Mouse (Mus musculus): Measurements from ENCODE around the gene Gcgr. TPM values are rescaled to one million over a fixed set of nuclear protein-coding genes. Genes with fewer than 3 reads are reported as not detected.
A peak's percentile ranks its signal among the peaks of the same experiment; 100 is the strongest.

Gcgr gene
- polyA plus RNA-seq, 1 experiment: 1.3 TPM

GRCm38 (mm10) chr11:120576365-120576981, 46.0 kb downstream of the Gcgr start:
- TF ChIP-seq CTCF (IDR thresholded peaks at IDR 0.05; ENCODE audit: control insufficient read depth, insufficient read depth, low read length): no peak
- TF ChIP-seq POLR2A (IDR thresholded peaks at IDR 0.05; ENCODE audit: borderline replicate concordance, control insufficient read depth, low read depth, low read length): no peak
- 80% methylated on average over 3 of the region's 3 CpGs for WGBS
- H3K4me1 ChIP-seq (ENCODE audit: control insufficient read depth, insufficient read depth, low read length): peaks cover 4% of the 10 kb centered on the region
- no peak overlapping the region for H3K4me3 ChIP-seq (replicated peaks; ENCODE audit: control insufficient read depth, low read depth, low read length)
- no peak overlapping the region for H3K27ac ChIP-seq (ENCODE audit: control insufficient read depth, insufficient read depth, low read depth, low read length, poor library complexity)

DNA sequence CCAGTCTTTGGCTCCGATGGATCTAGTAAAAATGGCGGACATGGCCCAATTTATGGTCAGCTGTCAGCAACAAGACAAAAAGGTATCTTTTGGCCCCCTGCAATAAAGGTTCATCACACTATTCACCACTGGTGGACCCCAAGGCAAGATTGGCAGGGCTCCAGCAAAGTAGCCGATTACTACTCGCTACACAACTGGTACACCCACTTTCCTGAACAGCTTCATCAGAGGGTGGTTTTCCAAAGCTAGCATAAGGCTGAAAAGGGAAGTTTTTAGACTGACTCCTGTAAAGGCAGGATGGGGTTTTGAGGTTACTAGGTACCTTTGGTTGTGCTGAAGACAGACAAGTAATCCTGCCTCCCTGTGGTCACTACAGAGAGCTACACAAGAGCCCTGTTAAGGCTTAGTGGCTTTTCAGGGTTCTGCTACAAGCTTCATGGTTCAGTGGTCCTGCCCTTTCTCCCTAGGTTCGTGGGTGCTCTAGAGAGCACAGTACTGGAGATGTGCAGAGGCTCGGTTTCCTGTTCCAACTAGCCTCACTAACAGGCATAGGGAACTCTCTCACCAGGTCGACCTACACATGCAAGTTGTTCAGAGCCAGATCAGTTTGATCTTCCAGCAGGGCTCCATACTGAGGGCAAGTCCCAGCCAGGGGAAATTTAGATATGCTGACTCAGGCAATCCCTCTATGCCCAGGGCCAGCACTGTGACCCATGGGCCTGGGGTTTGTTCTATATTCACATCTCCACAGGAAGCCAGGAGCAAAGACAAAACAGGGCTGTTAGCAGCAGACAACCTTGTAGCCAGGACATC, 46.9 kb downstream of the Gcgr start:
- Histone ChIP-seq H3K27ac (ENCODE audit: control insufficient read depth, insufficient read depth, low read depth, low read length, poor library complexity) (no peak overlapping the region), H3K4me3 (replicated peaks; ENCODE audit: control insufficient read depth, low read depth, low read length) (no peak overlapping the region), H3K4me1 (ENCODE audit: control insufficient read depth, insufficient read depth, low read length) (peaks cover 4% of the 10 kb centered on the region)
- TF ChIP-seq POLR2A (IDR thresholded peaks at IDR 0.05; ENCODE audit: borderline replicate concordance, control insufficient read depth, low read depth, low read length): no peak
- 0 out of 2 replicates have a peak, but pooled peaks have one; percentile 12 for TF ChIP-seq CTCF (IDR thresholded peaks at IDR 0.05; ENCODE audit: control insufficient read depth, insufficient read depth, low read length)
- WGBS: 67% methylated on average over 7 of the region's 7 CpGs

- Histone ChIP-seq H3K27ac (ENCODE audit: control insufficient read depth, insufficient read depth, low read depth, low read length, poor library complexity) (no peak overlapping the region), H3K4me3 (replicated peaks; ENCODE audit: control insufficient read depth, low read depth, low read length) (no peak overlapping the region), H3K4me1 (ENCODE audit: control insufficient read depth, insufficient read depth, low read length) (peaks cover 6% of the 10 kb centered on the region)
- 84% methylated on average over 10 of the region's 10 CpGs for WGBS
- TF ChIP-seq POLR2A (IDR thresholded peaks at IDR 0.05; ENCODE audit: borderline replicate concordance, control insufficient read depth, low read depth, low read length): no peak
Measured at GRCm38 (mm10) chr11:120578024-120578693, 47.7 kb downstream of the Gcgr start.

GRCm38 (mm10) chr11:120578694-120579243, 48.3 kb downstream of the Gcgr start:
- WGBS: 88% methylated on average over 11 of the region's 11 CpGs
- Histone ChIP-seq H3K27ac (ENCODE audit: control insufficient read depth, insufficient read depth, low read depth, low read length, poor library complexity) (no peak overlapping the region), H3K4me1 (ENCODE audit: control insufficient read depth, insufficient read depth, low read length) (peaks cover 6% of the 10 kb centered on the region), H3K4me3 (replicated peaks; ENCODE audit: control insufficient read depth, low read depth, low read length) (no peak overlapping the region)
- TF ChIP-seq POLR2A (IDR thresholded peaks at IDR 0.05; ENCODE audit: borderline replicate concordance, control insufficient read depth, low read depth, low read length): no peak
- TF ChIP-seq CTCF (IDR thresholded peaks at IDR 0.05; ENCODE audit: control insufficient read depth, insufficient read depth, low read length): no peak

DNA sequence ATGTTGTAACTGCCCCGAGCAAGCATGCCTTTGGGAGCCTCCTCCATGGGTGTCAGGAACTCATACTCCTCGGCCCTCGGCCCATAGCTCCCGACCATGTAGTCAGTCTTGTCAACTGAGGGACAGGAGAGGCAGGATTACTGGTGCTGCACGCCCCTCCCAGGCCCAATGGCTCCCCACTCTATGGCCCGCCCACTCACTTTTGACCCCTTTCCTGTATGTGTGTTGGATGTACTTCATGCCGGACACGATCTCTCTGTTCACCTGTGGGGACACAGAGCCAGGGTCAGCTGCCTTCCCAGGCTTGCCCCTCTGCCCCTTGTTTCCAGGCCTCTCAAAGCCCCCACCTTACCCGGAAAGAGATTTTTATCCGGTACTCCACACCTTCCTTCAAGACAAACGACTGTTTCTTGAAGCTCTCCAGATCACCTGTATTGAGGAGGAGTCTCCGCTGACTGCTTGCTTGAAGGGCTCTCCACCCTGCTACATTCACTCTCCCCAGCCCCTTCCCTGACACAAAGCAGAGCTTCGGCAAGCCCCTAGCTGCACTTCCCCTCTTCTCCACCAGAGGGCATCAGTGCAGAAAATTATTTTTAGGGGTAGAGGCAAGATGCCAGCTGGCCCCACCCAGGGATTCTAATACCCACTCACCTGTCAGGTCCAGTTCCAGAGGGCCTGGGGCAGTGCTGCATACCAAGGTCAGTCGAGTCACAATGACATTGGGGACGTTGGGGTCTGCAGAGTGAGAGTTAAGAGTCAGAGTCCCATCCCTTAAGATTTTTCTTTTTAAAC, 49.0 kb downstream of the Gcgr start:
- peak overlapping the region; percentile 62 for H3K27ac ChIP-seq (ENCODE audit: control insufficient read depth, insufficient read depth, low read depth, low read length, poor library complexity)
- TF ChIP-seq POLR2A (IDR thresholded peaks at IDR 0.05; ENCODE audit: borderline replicate concordance, control insufficient read depth, low read depth, low read length) (no peak), CTCF (IDR thresholded peaks at IDR 0.05; ENCODE audit: control insufficient read depth, insufficient read depth, low read length) (peak; percentile 73)
- 67% methylated on average over 15 of the region's 15 CpGs for WGBS
- H3K4me1 ChIP-seq (ENCODE audit: control insufficient read depth, insufficient read depth, low read length): peaks cover 4% of the 10 kb centered on the region
- peak overlapping the region; percentile 91 for H3K4me3 ChIP-seq (replicated peaks; ENCODE audit: control insufficient read depth, low read depth, low read length)

- 31% methylated on average over 7 of the region's 7 CpGs for WGBS
- H3K27ac ChIP-seq (ENCODE audit: control insufficient read depth, insufficient read depth, low read depth, low read length, poor library complexity): peak overlapping the region; percentile 97
- peaks cover 4% of the 10 kb centered on the region for H3K4me1 ChIP-seq (ENCODE audit: control insufficient read depth, insufficient read depth, low read length)
- TF ChIP-seq POLR2A (IDR thresholded peaks at IDR 0.05; ENCODE audit: borderline replicate concordance, control insufficient read depth, low read depth, low read length) (no peak), CTCF (IDR thresholded peaks at IDR 0.05; ENCODE audit: control insufficient read depth, insufficient read depth, low read length) (no peak)
- peak overlapping the region; percentile 91 for H3K4me3 ChIP-seq (replicated peaks; ENCODE audit: control insufficient read depth, low read depth, low read length)
Measured at GRCm38 (mm10) chr11:120580190-120580589, 49.7 kb downstream of the Gcgr start.

DNA sequence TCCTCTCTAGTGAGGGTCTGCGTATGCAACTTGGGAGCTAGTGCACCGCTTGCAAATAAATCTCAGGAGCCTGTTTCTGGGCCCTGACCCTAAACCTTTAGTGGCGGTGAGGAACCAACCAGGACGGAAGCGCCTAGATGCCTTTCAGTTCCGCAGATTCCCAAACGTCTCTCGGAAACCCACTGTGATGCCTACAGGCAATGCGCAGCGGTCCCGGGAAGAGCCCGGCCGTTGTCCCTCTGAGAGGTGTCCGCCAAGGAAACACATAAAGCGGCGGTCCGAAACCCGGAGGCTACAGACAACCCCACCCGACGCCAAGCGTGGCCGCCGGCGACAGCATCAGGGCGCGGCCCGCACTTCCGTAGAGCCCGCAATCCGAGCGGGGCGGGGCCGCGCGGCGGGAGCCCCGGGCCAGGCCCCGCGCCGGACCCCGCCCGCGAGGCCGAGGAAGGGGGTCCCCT, 50.4 kb downstream of the Gcgr start:
- under 1% methylated on average over 44 of the region's 44 CpGs for WGBS
- Histone ChIP-seq H3K4me3 (replicated peaks; ENCODE audit: control insufficient read depth, low read depth, low read length) (peak overlapping the region; percentile 91), H3K27ac (ENCODE audit: control insufficient read depth, insufficient read depth, low read depth, low read length, poor library complexity) (peak overlapping the region; percentile 97), H3K4me1 (ENCODE audit: control insufficient read depth, insufficient read depth, low read length) (peaks cover 4% of the 10 kb centered on the region)
- TF ChIP-seq POLR2A (IDR thresholded peaks at IDR 0.05; ENCODE audit: borderline replicate concordance, control insufficient read depth, low read depth, low read length) (no peak), CTCF (IDR thresholded peaks at IDR 0.05; ENCODE audit: control insufficient read depth, insufficient read depth, low read length) (no peak)

Data from bone marrow, adult 2 months (tissue).